Mouse (Mus musculus) right cerebral cortex, postnatal 10 days (tissue): ENCODE data around the gene Gm44790.
"Not testable (repeated sequence)": the region's sequence is repeated elsewhere in the genome, so short reads cannot be mapped to it uniquely, and the experiment has no call there.

Experiments used
- DNase-seq, 2 experiments: peaks; one replicate each; pipeline ENCODE4 v3.0.0; 2021; ENCODE audit warnings: low spot score in 2 of 2

The Gm44790 gene

DNA sequence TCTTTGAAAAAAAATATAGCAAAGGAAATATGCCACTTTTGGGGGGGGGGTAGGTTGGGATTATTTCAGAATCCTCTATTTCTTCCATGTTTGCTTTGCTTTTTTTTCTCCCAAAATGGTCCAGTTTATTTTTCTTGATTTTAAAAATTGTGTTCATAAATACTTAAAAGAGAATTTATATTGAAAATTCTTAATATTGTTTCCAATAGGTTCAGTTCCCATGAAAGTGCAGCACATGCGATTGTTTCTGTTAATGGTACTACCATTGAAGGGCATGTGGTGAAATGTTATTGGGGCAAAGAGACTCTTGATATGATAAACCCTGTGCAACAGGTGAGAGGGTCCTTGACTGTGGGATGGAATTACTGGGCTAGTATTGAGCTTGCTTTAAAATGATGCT is at the start of gene Gm44790:
Gm44790 (plus strand) TSS at position 301 of the 400 bp plus-strand sequence.
- no peak for DNase-seq

DNA sequence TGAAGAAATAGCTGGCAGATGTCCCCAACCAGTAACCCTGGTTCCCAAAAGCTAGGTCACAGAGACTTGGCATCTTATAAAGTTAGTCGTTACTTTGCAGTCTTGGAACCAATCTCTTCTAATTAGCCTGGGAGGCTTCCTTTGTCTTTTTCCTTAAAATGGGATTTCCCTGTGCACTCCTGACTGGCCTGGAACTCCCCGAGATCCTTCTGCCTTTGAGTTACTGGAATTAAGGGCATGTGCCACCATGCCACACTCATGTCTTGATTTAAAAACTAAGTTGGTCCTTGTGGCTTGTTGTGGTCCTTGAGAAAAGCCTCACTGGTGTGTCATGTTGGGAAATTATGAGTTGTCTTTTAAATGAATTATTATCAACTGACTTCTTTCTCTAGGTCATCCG is 48.1 kb upstream of the Gm44790 start:
- DNase-seq = no peak

DNA sequence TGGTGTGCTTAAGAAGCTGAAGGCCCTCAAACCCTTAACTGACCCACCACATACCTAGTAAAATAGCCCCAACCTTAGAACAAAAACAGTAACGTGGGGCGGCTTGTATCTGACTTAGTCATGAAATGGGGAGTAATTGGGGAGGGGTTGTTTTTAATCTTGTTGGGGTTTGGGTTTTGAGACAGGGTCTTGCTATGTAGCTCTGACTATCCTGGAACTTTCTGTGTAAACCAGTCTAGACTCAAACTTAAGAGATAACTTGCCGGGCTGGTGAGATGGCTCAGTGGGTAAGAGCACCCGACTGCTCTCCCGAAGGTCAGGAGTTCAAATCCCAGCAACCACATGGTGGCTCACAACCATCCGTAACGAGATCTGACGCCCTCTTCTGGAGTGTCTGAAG is 46.3 kb upstream of the Gm44790 start:
- not testable (repeated sequence) for DNase-seq

DNA sequence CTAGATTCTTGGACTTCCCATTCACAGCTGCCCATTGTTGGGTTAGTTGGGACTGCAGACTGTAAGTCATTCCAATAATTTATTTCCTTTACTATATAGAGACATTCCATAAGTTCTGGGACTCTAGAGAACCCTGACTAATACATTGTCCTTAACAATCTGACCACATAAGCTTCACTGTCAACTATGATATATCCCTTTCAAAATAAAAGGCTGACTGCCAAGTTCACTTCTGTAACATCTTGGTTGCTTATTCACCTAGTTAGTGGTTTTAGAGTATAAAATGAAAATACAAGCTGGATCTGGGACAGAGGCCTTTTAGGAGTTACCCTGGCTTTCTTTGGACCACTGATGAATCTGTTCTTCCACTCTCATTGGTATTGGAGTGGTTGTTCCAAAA is 43.9 kb upstream of the Gm44790 start:
- no peak for DNase-seq

DNA sequence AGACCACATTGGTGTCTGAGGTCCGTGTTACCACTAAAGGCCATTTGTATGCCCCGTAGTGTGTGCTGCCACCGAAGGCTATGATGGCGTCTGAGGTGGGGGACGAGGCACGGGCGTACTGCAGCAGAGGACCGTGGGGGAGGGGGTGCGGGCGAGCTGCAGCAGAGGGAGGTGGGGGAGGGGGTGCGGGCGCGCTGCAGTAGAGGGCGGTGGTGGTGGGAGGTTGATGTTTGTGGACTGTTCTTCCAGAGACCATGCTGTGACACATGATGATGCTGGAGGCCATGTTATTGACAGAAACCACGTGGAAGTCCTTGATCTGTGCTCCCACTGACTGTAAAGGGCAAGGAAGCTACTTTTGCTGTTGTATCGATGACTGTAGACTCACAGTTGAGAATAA is 43.1 kb upstream of the Gm44790 start:
- DNase-seq = no peak

DNA sequence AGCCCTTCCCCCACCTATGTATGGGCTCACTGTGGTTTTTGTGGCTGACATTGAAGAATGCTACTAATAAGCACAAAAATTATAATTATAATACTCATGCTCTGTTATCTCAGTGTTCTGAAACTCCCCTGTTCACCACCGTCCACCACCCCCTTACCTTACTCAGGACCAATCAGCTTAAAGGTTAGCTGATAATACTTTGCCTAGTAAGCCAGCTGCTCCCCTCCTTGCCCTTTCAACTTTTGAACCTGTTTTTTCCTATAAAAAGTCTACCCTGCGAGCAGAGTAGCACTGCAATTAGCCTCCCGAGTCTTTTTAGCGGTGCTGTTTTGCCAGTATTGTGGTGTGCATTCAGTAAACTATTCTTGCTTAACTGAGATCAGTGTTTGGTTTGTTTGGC is 41.8 kb upstream of the Gm44790 start:
- DNase-seq = no peak

DNA sequence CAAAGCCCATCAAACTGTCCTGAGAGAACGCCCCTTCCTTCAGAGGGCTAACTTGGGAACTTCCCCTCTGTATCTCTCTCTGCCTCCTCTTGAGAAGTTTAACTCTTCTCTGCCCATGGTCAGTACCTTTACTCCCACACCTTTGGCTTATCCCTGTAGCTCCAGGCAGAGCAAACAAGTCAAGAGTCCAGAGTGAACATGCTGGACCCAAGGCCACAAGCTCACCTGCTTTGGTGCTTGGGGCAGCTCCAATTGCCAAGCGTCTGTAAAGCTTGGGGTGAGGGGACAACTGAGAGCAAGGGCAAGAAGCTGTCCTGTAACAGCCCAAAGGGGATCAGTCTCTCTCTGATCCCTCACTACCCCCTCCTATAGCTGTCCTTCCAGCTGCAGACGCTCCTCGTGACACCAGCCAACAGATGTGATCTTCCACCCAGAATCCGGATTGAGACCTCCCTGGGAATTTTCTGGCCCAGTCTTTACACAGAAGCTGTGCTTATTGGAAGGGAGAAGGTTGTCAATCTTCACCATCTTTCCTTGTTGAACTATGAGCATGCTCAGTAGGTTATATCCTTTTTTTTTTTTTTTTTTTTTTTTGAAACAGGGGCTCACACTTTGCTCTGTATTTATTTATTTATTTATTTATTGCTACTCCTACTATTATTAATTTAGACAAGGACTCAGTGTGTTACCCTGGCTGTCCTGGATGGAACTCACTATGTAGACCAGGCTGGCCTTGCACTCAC is 40.9 kb upstream of the Gm44790 start:
- DNase-seq = no peak

DNA sequence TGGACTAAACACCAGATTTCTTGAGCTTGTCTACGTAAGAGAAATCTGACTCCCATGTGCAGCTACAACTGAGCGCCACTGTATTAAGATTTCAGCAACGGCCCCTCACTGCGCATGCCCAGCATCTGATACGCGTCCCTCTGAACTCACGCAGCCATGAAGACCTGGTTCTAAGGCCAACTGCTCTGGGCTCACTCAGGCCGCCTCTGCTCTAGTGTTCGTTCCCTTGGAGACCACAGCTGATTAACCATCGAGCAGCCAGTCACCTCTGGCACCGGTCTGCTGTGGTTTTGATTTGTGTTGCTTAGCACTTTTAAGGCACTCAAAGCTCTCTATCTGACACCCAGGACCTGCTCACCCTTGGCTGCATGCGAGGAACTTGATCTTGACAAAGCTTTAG is 39.1 kb upstream of the Gm44790 start:
- DNase-seq = no peak

DNA sequence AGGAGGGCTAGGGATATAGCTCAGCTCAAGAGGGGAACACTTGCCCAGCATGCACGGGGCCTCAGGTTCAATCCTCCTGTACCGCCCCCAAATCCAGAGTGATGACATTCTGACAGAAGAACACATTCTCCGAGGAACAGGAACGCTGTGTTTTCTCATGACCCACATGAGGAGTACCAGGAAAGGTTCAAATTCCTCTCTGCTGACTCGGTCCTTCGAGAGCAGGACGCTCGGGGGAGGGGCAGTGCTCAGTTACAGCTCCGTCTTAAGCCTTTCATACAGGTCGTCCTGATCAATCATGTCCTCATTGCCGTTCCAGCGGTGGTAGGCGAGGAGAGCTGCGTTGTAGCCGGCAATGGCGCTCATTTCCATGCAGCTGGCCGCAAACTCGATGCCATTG is 38.0 kb upstream of the Gm44790 start:
- no peak for DNase-seq

DNA sequence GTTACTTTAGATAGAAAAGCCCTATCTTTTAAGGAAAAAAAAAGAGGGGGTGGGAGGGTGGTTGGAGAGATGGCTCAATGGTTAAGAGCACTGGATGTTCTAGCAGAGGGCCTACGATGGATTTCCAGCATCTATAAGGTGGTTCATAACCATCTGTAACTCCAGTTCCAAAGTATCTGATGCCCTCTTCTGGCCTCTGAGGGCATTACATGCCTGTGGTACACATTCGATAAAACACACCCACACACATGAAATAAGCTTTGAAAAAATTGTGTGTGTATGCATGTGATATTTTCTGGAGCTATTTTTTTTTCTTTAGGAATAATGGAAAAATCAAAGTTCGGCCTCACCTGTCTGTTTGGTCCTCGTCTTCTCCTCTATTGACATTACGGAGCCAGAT is 35.1 kb upstream of the Gm44790 start:
- DNase-seq = no peak

DNA sequence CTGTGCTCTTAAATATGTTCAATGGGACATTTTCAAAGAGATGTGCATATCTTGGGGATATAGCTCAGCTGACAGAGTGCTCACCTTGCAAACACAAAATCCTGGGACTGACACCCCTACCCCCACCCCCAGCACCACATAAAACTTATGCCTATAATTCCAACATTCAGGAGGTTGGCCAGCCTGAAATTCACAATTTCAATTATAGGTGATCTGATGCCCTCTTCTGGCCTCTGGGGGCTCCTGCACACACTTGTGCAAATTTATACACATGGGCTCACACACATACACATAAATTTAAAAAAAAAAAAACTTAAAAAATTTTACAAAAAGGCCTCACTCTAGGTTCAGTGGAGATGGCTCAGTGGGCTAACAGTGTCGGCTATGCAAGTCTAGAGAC is 33.3 kb upstream of the Gm44790 start:
- DNase-seq = no peak

DNA sequence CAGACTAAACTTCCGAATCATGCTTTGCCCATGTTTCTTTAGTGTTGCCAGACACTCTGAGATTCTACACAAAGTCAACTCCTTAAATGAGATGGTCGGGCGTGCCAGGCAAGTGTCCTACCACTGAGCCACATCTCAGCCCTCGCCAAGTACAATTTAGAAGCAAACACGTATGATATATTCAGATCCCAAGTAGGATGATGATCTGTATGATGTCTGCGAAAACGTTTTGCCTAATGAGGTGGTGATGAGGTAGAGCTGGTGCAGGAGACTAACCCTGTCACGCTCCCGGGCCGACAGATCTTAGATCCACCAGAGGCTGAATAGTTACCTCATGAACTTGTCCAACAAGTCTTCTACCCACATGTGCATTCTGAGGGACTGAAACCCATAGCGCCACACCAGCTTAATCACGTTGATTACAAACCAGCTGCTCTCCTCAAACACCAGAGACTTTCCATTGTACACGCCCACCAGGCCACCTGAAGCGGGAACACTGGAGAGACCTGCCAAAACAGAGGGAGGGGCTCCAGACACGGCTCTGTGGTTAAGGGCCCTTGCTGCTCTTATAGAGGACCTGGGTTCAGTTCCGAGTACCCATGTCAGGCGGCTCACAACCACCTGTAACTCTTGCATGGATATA is 32.3 kb upstream of the Gm44790 start:
- DNase-seq = no peak

DNA sequence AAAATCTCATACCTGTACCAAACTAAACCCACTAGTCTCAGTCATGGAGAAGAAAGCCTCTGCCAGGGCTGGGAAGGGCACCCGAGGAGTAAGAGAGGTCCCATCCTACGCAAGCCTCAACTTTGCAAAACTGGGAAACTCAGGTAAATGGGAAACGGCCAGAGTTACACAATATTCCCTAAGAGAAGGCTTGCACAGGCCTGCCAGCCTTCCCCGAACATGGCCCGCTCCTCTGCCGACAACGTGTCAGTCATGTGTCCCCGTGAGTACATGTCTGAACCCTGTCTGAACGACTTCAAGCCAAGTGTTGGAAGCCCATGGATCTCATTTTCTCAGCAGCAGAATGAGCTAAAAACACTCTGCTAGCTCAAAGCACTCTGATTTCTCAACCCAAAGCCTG is 31.4 kb upstream of the Gm44790 start:
- DNase-seq = no peak

DNA sequence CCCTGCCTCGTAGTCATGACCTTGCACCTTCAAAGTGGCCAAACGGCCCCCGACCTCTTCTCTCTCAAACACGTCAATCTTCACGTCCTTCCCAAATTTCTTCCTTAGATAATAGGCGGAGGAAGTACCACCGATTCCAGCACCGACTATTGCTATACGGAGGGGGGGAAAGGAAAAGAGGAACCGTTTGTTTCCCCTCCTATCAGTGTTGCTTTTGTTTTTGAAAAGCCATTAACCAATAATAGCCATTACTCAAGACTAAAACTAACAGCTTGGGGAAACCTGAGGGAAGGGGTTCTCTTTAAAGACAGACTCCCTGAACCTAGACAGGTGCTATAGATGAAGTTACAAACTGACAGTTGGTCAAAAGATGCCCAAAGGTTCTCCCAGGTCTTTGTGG is 30.5 kb upstream of the Gm44790 start:
- DNase-seq = no peak

DNA sequence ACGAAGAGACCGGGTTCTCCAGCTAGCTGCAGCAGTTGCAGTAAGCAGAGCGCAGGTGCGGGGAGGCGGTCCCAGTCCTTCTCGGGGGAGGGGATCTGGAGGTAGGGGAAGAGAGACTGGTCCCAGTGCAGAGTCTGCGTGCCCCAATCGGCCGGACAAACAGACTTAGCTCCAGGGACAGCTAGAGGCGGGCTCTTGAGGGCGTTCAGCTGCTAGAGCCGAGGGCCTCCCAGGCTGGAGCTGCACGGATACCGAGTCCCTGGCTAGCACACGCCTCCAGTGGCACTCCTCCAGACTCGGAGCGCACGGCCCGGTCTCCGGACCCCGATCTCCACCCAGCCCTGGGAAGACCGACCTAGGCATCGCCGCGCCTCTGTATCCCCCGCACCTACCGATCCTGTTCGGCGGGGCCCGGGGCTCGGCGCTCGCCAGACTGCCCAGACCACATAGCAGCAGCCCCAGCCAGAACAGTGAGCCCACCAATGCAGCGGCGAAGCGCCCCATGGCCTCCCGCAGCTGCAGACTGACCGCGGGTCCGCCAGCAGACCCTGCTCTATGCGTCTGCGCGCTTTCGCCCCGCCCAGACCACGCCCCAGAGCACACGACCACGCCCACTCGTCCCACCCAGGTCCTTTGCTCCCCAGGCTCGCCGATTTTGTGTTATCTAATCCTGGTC is 29.7 kb upstream of the Gm44790 start, which contains the start of gene Pcyox1:
Pcyox1 (minus strand) TSS at position 574 of the 676 bp plus-strand sequence.
- DNase-seq = peak; percentile 91

DNA sequence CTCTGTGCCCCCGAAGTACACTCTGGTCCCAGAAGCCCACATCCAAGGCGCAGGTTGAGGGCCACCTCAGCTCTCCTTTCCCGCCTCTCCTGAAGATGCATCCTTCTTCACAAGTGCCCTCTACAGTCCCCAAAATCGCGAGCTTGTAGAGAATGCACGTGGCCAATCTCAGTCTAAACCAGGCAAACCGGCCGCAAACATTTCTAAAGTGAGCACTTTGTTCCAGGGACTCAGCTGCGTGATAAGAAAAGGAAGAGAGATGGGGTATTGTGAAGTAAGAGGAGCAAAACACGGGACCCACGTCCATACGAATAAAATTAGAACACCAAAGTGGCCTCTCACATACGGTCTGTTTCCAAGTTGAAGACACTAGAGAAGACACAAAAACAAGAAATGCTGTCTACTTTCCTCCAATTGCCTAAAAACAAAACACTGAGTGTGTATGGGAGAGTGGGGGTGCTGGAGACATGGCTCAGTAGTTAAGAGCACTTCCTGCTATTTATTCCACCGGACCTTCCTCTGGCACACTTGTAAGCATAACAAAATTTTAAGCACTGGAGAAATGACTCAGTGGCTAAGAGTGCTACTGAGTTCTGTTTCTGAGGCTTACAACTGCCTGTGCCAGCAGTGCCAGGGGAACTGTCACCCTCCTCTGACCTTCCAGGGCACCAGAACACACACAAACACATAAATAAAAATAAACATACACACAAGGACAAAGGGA is 29.0 kb upstream of the Gm44790 start:
- DNase-seq = no peak

DNA sequence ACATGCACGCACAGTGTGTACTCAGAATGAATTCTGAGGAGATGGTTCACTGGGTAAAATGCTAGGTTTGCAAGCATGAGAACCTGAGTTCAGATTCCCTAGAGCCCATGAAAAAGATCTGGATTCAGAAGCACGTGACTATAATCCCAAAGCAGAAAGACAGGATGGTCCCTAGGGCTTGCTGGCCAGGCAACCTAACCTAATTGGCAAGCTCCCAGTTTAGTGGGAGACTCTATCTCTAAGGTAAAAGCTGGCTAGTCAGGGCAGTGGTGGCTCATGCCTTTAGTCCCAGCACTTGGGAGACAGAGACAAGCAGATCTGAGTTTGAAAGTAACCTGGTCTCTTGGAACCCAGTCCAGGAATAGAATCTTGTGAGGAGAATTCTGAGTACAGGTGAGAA is 27.5 kb upstream of the Gm44790 start:
- no peak for DNase-seq

DNA sequence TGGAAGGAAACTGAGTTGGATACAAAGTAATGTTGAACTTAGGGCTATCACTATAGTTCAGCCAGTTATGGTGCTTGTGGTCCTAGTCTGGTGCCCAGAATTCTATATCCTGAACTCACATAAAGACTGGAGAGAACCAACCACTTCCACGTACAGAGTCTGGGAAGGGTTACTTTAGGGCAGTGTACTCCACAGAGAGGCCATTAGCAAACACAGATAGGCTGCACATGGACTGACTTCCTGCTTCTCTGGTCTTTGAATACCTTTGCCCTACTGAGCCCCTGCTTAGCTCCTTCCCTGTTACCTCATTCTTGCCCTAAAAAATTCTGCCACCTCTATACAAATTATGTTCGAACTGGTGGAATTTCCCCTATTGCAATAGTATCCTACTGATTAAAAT is 26.5 kb upstream of the Gm44790 start:
- DNase-seq = no peak

DNA sequence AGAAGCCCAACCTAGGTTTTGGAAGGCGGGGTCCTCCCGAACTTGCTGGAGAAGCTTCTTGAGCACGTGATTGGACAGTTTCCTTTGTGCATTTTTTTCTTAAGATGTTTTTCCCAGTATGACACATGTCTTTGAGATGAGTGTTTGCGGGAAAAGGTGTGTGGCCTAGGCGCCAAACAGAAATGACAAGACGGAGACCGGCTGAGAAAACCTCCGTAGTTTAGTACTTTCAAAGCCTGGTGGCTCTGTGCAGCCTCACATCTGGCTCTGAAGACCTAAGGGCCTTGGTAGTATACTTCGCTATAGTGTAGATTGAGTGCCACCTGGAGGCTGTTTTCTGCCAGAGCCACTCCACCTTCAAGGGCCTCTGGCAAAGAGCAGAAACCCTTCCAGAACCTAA is 25.5 kb upstream of the Gm44790 start:
- DNase-seq = peak; percentile 70 to 74

DNA sequence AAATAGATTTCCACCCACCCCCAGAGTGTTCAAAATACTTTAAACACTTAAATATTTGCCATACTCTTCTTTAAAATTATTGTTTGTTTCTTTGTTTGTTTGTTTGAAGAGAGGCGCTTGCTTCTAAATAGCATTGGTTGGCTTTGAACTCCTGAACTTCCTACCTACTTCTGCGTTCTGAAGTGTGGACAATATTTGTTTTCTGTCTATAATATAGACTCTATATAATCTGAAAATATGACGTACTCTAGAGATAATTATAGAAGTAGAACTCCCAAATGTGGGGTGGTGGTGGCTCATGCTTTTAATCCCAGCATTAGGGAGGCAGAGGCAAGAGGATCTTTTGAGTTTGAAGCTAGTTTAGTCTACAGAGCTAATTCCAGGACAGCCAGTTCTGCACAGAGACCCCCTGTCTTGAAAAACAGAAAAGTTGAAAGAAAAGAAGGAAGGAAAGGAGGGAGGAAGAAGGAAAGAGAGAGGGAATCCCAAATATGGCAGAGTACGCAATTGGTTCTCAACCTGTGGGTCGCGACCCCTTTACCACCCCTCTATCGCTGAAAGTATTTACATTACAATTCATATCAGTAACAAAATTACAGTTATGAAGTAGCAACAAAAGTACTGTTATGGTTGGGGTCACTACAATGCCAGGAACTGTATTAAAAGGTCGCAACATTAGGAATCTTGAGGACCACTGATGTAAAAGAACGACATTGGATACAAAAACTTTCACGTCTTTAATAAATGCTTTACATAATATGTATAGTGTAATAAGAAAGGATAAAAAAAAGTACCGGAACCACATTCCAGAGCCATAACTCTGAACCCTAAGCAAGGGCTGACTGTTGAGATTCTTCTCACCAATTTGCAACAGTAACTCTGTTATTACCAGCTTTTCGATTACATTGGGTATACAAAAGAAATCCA is 23.5 kb upstream of the Gm44790 start:
- DNase-seq = no peak

DNA sequence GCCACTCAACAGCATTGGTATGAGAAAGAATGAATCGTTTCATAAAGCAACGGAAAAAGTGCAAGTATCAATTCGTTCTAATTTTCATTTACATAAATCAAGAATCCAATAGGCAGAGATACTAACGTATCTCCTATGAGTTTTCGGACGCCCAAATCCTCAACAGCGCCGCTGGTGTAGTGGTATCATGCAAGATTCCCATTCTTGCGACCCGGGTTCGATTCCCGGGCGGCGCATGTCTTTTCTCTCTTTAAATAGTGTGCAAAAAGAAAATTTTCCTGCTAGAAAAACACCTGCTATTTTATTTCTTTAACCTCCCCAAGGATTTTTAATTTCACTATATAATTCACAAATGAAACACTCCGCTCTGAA is 22.7 kb upstream of the Gm44790 start:
- peak; percentile 88 to 90 for DNase-seq
